Mouse (Mus musculus) stomach, embryonic 14.5 days (tissue): ENCODE data around the gene Tmem63c. TPM values are rescaled to one million over a fixed set of nuclear protein-coding genes. Genes with fewer than 3 reads are reported as not detected.

Experiments used
- ATAC-seq: fragments of 200-750 bp; cut with Nextera tagmentation; 2 replicates; pipeline ENCODE4 v1.8.0; 2017; ENCODE audit warnings: low read depth, moderate TSS enrichment; ENCODE audit not compliant: insufficient number of reproducible peaks, insufficient read depth, low FRiP score
- H3K27ac ChIP-seq: fragments of 300-500 bp; sonication (generic); 2 replicates; pipeline ENCODE4 v1.5.1; 2014; ENCODE audit warnings: mild to moderate bottlenecking, low read length, moderate library complexity, mixed read lengths
- H3K27me3 ChIP-seq: fragments of 300-500 bp; sonication (generic); 2 replicates; pipeline ENCODE4 v1.6.1; 2014; ENCODE audit warnings: low read length, control low read depth, mixed read lengths; ENCODE audit not compliant: control insufficient read depth, insufficient read depth
- H3K36me3 ChIP-seq: fragments of 300-500 bp; sonication (generic); 2 replicates; pipeline ENCODE4 v1.6.1; 2014; ENCODE audit warnings: mild to moderate bottlenecking, control low read depth, low read length, moderate library complexity, mixed read lengths; ENCODE audit not compliant: control insufficient read depth, insufficient read depth
- H3K4me1 ChIP-seq: fragments of 300-500 bp; sonication (generic); 2 replicates; pipeline ENCODE4 v1.6.1; 2014; ENCODE audit warnings: low read length, control low read depth, mixed read lengths; ENCODE audit not compliant: control insufficient read depth, insufficient read depth
- H3K4me2 ChIP-seq: fragments of 300-500 bp; sonication (generic); replicated peaks from 2 replicates; pipeline ENCODE4 v1.6.1; 2014; ENCODE audit warnings: low read depth, low read length, control low read depth
- H3K4me3 ChIP-seq: fragments of 300-500 bp; sonication (generic); 2 replicates; pipeline ENCODE4 v1.5.1; 2014; ENCODE audit warnings: low read depth, low read length, control low read depth
- H3K9ac ChIP-seq: fragments of 300-500 bp; sonication (generic); replicated peaks from 2 replicates; pipeline ENCODE4 v1.6.1; 2014; ENCODE audit warnings: low read depth, mild to moderate bottlenecking, control low read depth, low read length, moderate library complexity, mixed read lengths
- H3K9me3 ChIP-seq: fragments of 300-500 bp; sonication (generic); 2 replicates; pipeline ENCODE4 v1.6.1; 2016; ENCODE audit warnings: low read depth, low read length, control low read depth; ENCODE audit not compliant: control insufficient read depth
- WGBS: fragments of 180-500 bp; shearing (Covaris S2); extraction: QIAGEN DNeasy Blood & Tissue Kit; methylation state at CpG from one replicate; pipeline ENCODE4 v1.1.7; 2014; 5-methylcytosine and 5-hydroxymethylcytosine counted together
- microRNA-seq: library from miRNA; unstranded; fragments of <30 nt; microRNA quantifications from one replicate; pipeline ENCODE4, GENCODE M21; 2016
- polyA plus RNA-seq: library from polyadenylated mRNA; unstranded; fragments of >200 nt; fragmentation: Nextera tagmentation; extraction: Ambion mirVana; gene quantifications from 2 replicates; pipeline ENCODE4 v1.2.1, GENCODE M21; 2014

Tmem63c gene
- polyA plus RNA-seq, 1 experiment from 2014 or later = 0.77 TPM

DNA sequence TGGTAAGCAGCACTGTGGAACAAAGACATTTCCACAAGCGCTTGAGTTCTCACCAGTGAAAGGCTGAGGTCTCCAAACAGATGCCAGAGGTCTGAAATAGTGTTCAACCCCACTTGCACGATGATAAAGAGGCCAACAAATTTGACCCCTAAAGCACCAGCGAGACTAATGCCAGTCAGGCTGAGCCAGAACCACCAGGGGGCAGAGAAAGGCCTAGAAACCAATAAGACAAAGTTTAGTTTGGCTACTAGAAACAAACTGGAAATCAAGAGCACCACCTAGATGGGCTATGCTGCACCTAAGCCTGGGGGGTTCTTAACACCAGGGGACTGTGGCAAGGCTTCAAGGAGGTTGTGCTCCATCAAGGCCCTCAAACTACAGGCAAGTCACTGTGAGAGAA, 110.5 kb downstream of the Tmem63c start:
- peaks cover 6% of the 10 kb centered on the region for H3K36me3 ChIP-seq
- H3K4me1 ChIP-seq = no peaks in the 10 kb centered on the region
- ATAC-seq = no peak
- no peak overlapping the region for H3K9ac ChIP-seq
- no peak overlapping the region for H3K4me2 ChIP-seq
- H3K27ac ChIP-seq = no peak overlapping the region
- H3K27me3 ChIP-seq = no peaks in the 10 kb centered on the region
- 59% methylated on average over 3 of the region's 3 CpGs for WGBS
- H3K4me3 ChIP-seq = no peak overlapping the region
- H3K9me3 ChIP-seq = no peaks in the 10 kb centered on the region

DNA sequence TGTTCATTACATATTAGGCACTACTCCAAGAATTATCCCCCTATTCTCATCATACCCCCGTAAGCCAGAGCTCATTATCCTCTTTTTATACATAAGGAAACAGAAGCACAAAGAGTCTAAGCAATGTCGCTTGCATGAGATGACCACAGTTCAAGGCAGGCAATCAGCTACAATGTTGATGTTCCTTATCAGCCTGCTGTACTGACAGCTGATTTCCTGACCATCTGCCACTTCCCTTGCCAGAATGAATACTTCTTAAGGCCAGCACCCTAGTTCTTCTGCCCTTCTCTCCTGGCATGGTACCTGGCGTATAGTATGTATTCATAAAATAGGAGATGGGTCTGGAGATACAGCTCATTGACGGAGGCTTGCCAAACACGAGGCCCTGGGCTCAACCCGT, 111.1 kb downstream of the Tmem63c start:
- Histone ChIP-seq H3K27me3 (no peaks in the 10 kb centered on the region), H3K36me3 (peaks cover 6% of the 10 kb centered on the region), H3K9ac (no peak overlapping the region), H3K4me1 (no peaks in the 10 kb centered on the region), H3K4me3 (no peak overlapping the region), H3K9me3 (no peaks in the 10 kb centered on the region), H3K4me2 (no peak overlapping the region), H3K27ac (no peak overlapping the region)
- no peak for ATAC-seq
- WGBS = 89% methylated on average over 6 of the region's 6 CpGs

- Histone ChIP-seq H3K27ac (no peak overlapping the region), H3K27me3 (no peaks in the 10 kb centered on the region), H3K9me3 (no peaks in the 10 kb centered on the region), H3K36me3 (peaks cover 10% of the 10 kb centered on the region), H3K4me2 (no peak overlapping the region), H3K4me3 (no peak overlapping the region), H3K4me1 (no peaks in the 10 kb centered on the region), H3K9ac (no peak overlapping the region)
- WGBS = 90% methylated on average over 9 of the region's 9 CpGs
- no peak for ATAC-seq
Observed at GRCm38 (mm10) chr12:87132784-87133183, 111.6 kb downstream of the Tmem63c start.

- no peaks in the 10 kb centered on the region for H3K9me3 ChIP-seq
- H3K27me3 ChIP-seq = no peaks in the 10 kb centered on the region
- no peak for ATAC-seq
- peaks cover 11% of the 10 kb centered on the region for H3K36me3 ChIP-seq
- no peak overlapping the region for H3K4me3 ChIP-seq
- H3K9ac ChIP-seq = no peak overlapping the region
- no peak overlapping the region for H3K27ac ChIP-seq
- H3K4me1 ChIP-seq = no peaks in the 10 kb centered on the region
- H3K4me2 ChIP-seq = no peak overlapping the region
- WGBS = 85% methylated on average over 15 of the region's 15 CpGs
Observed at GRCm38 (mm10) chr12:87137439-87138341, 116.5 kb downstream of the Tmem63c start.

DNA sequence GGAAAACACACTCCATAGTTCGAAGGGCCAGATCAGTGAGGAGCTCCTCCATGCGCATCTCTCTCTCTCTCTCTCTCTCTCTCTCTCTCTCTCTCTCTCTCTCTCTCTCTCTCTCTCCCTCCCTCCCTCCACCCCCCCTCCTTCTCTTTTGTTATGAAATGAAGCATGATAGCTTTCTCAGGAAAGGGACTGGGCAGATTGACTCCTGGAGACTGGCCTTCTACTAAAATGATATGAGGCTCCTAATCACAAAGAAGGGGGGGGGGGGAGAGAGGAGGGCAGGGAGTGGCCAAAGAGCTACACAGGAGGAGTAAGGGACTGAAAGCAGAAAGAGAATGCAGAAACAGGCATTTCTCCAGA, 117.2 kb downstream of the Tmem63c start:
- Histone ChIP-seq H3K4me2 (no peak overlapping the region), H3K27ac (no peak overlapping the region), H3K9me3 (no peaks in the 10 kb centered on the region), H3K27me3 (no peaks in the 10 kb centered on the region), H3K4me3 (no peak overlapping the region), H3K9ac (no peak overlapping the region), H3K4me1 (no peaks in the 10 kb centered on the region), H3K36me3 (peaks cover 9% of the 10 kb centered on the region)
- no peak for ATAC-seq
- WGBS = 83% methylated on average over 2 of the region's 2 CpGs

DNA sequence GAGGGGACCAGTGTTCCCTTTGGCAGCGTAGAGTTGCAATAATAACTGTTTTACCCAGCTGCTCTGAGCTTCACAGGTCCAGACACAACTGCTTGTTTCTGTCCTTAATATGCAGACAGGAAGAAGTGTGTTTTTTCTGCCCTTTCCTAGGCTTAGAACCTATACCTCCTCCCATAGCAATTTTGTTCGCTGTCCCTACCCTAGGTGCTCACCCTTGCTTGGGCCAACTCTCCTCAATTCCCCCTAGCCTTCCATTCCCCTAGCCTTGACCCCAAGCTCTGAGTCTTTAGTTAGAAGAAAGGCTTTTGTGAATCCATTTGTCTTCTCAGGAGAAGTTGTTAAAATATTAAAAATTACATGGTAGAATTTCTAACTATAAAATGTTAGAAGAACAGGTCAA, 117.6 kb downstream of the Tmem63c start:
- no peak overlapping the region for H3K9ac ChIP-seq
- H3K36me3 ChIP-seq = peaks cover 5% of the 10 kb centered on the region; the same call in 1 of the 2 replicates
- H3K27ac ChIP-seq = no peak overlapping the region
- no peak for ATAC-seq
- H3K9me3 ChIP-seq = no peaks in the 10 kb centered on the region
- H3K4me3 ChIP-seq = no peak overlapping the region
- no peak overlapping the region for H3K4me2 ChIP-seq
- no peaks in the 10 kb centered on the region for H3K4me1 ChIP-seq
- H3K27me3 ChIP-seq = no peaks in the 10 kb centered on the region
- 79% methylated on average over 2 of the region's 2 CpGs for WGBS

Small RNA genes within 50 kb of the gene (microRNA-seq; reads per million reads assigned to microRNA genes)
- not detected for gene Gm25847

Other genes with a start within 250 kb of the Tmem63c start
- gene Irf2bpl, start 136.5 kb upstream of the Tmem63c start, polyA plus RNA-seq = 18.2 and 21.6 TPM in 2 replicates
- gene Cipc, start 74.3 kb upstream of the Tmem63c start, polyA plus RNA-seq = 20.9 and 22.3 TPM in 2 replicates
- 0.32 and 0.61 TPM in 2 replicates for gene Zdhhc22, start 30.9 kb upstream of the Tmem63c start, polyA plus RNA-seq
- 2.0 and 3.1 TPM in 2 replicates for gene Ngb, start 81.2 kb downstream of the Tmem63c start, polyA plus RNA-seq
- gene Gstz1, start 125.8 kb downstream of the Tmem63c start, polyA plus RNA-seq = 44.2 and 48.0 TPM in 2 replicates
- 17.4 and 18.7 TPM in 2 replicates for gene Pomt2, start 126.6 kb downstream of the Tmem63c start, polyA plus RNA-seq
- gene Samd15, start 178.4 kb downstream of the Tmem63c start, polyA plus RNA-seq = 1.1 and 2.4 TPM in 2 replicates
- 3.0 and 3.4 TPM in 2 replicates for gene Tmed8, start 179.1 kb downstream of the Tmem63c start, polyA plus RNA-seq
- 0.67 and 0.78 TPM in 2 replicates for gene Noxred1, start 217.4 kb downstream of the Tmem63c start, polyA plus RNA-seq
- 47.2 and 48.3 TPM in 2 replicates for gene Vipas39, start 244.9 kb downstream of the Tmem63c start, polyA plus RNA-seq
- gene Ahsa1, start 245.1 kb downstream of the Tmem63c start, polyA plus RNA-seq = 176 and 187 TPM in 2 replicates